Mouse (Mus musculus) C2C12 (cell line): ENCODE data around the gene Gm44805.

Experiments
- CEBPB ChIP-seq: IDR thresholded peaks from one replicate; pipeline ENCODE4 v1.6.1; 2011; ENCODE audit warnings: low read depth, mild to moderate bottlenecking, control low read depth, moderate library complexity
- CTCF ChIP-seq: IDR thresholded peaks from one replicate; pipeline ENCODE4 v1.5.1; 2011; ENCODE audit not compliant: control insufficient read depth, insufficient read depth, insufficient read length
- FOSL1 ChIP-seq: IDR thresholded peaks from one replicate; pipeline ENCODE4 v1.8.0; 2011; ENCODE audit warnings: mild to moderate bottlenecking, low read length; ENCODE audit not compliant: poor library complexity, insufficient read depth, severe bottlenecking
- MAX ChIP-seq: IDR thresholded peaks from one replicate; pipeline ENCODE4 v1.6.1; 2011; ENCODE audit warnings: mild to moderate bottlenecking, control low read depth
- MYOD1 ChIP-seq: IDR thresholded peaks from one replicate; pipeline ENCODE4 v1.6.1; 2011; ENCODE audit warnings: low read depth; ENCODE audit not compliant: control insufficient read depth, insufficient read length
- USF1 ChIP-seq: IDR thresholded peaks from one replicate; pipeline ENCODE4 v1.6.1; 2011; ENCODE audit warnings: low read depth, mild to moderate bottlenecking, control low read depth, moderate library complexity

- TF ChIP-seq MAX = no peak
- TF ChIP-seq CTCF = no peak
- no peak for TF ChIP-seq USF1
- TF ChIP-seq CEBPB = no peak
- no peak for TF ChIP-seq FOSL1
- TF ChIP-seq MYOD1 = no peak
Measured at GRCm38 (mm10) chr7:19702859-19703555, 21.8 kb upstream of the Gm44805 start.
